Mouse (Mus musculus) B cell, adult 2 months (primary cell): ENCODE measurements around the gene Fastkd5.
"Not testable (repeated sequence)": the region's sequence is repeated elsewhere in the genome, so short reads cannot be mapped to it uniquely, and the experiment has no call there.

Experiments
- DNase-seq, 2 experiments: peaks; one replicate each; pipeline ENCODE4 v3.0.0; 2022

Fastkd5 gene

DNA sequence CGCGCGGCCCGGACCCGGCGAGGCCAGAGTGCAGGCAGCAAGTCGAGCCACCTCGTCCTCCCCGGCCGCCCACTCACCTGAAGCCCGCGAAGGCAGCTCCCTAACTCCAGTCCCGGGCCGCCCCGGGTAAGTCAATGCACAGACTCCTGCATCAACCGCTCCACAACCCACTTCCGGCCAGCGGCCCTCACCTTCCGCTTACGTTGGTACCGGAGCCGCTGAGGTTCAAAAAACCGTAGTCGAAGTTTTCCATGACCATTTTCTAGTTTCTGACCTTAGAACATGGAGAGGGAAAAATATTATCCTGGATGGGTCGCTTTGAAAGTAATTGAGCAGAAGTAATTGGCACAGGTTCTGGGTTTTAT lies at the start of gene Fastkd5, which contains the start of gene Ubox5:
Fastkd5 (minus strand) TSS at position 189 of the 365 bp plus-strand sequence.
Ubox5 (minus strand) TSS at position 200 of the 365 bp plus-strand sequence.
- peak; percentile 88 for DNase-seq

GRCm38 (mm10) chr2:130679154-130679553 lies 49.3 kb upstream of the Fastkd5 start:
- no peak for DNase-seq

DNA sequence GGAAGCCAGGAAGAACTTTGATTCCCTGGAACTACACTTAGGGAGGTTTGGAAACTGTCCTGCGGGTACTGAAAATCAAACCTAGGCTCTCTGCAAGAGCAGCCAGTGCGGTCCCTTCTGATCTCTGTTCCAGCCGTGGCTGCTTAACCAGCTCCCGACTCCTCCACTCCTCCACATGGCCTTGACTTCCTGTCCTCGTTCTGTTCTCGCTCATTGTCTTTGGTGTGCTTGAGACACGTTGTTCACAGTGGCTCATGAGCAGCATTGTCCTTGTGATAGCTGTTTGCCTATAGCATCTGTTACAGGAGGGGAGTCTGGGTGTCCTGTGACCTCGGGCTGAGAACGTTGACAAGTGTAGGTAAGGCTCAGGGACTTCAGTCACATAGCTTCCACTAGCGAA lies 47.4 kb upstream of the Fastkd5 start:
- DNase-seq: no peak

DNA sequence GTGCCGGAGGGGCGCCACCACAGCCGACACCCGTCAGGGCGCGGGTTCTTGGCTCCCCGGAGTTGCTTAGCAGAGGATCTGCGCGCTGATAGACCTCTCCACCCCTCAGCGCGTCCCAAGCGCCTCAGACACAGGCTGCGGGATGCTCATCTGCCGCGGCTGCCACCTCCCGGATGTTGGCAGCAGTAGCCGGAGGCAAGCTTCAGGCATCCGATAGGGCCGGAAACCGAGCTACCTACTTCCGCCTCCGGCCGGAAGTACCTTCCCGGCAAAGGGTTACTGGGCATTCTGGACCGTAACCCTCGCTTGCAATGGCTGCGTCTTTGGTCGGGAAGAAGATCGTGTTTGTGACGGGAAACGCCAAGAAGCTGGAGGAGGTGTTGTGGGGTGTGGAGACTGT lies 37.7 kb upstream of the Fastkd5 start, which contains the start of gene Itpa:
Itpa (plus strand) TSS at position 52 of the 400 bp plus-strand sequence.
- DNase-seq: peak; percentile 85

DNA sequence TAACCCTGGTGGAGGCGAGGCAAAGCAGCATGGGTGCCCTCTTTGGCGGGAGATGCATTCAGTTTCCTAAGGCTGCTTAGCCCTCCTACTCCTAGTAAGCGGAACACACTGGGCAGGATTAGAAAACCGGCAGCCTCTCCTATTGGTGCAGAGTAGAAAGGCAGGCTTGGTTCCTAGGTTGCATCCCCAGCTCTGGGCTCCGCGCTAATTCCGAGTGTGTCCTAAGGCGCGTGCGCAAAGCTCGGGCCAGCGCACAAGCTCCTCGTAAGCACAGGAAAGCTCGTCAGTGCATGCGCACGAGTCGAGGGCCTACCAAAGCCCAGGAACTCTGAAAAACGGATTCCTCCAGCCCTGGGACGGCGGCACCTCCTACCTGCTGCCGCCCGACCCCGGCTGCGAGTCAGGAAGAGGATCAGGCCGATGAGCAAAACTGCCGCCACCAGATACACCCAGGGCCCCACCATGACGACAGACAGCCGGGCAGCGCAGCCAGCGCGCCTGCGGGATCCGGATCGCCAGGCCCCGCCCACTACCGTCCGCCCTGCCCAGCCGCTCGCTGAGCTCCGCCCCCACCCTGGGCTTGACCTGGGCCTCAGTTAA lies 34.4 kb upstream of the Fastkd5 start, which contains the start of gene Ddrgk1:
Ddrgk1 (minus strand) TSS at position 558 of the 600 bp plus-strand sequence.
- DNase-seq: peak; percentile 89 to 91

DNA sequence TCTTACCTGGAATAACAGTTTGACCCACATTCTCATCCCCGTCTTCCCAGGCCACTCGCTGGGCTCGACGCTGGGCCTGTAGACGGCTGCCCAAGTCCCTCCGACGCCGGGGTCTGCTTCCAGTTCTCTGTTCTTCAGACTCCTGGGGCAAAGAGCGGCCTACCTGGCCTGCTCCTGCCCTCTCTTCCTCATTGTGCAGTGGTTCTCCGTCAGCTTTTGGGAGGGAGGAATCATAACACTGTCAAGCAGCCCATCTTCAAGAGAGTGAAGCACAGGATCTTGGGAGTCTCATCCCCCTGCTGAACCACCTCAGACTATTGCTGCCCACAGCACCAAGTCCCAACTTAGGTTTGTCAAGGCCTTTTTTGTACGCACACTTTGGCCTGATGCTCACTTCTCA lies 33.5 kb upstream of the Fastkd5 start:
- no peak for DNase-seq

GRCm38 (mm10) chr2:130658530-130658929 lies 28.7 kb upstream of the Fastkd5 start:
- no peak for DNase-seq

- DNase-seq: no peak
Observed at GRCm38 (mm10) chr2:130657541-130657940, 27.7 kb upstream of the Fastkd5 start.

DNA sequence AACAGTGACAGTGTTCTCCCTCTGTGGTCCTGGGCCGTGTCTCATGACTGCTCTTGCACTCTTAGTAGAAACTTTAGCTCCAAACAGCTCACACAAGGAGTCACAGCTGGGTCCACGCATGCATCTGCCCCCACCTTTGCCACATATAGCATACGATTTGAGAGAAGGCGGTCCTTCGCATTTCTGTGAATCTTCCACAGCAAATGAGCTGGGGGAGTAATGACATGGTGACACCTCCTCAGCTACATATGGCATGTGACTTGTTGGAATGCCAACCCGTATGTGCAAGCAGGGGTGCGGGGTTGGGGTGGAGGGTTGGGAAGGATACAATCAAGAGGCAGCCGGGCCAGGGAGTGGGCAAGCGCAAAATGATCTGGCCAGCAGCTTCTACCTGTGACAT lies 26.7 kb upstream of the Fastkd5 start:
- no peak for DNase-seq

DNA sequence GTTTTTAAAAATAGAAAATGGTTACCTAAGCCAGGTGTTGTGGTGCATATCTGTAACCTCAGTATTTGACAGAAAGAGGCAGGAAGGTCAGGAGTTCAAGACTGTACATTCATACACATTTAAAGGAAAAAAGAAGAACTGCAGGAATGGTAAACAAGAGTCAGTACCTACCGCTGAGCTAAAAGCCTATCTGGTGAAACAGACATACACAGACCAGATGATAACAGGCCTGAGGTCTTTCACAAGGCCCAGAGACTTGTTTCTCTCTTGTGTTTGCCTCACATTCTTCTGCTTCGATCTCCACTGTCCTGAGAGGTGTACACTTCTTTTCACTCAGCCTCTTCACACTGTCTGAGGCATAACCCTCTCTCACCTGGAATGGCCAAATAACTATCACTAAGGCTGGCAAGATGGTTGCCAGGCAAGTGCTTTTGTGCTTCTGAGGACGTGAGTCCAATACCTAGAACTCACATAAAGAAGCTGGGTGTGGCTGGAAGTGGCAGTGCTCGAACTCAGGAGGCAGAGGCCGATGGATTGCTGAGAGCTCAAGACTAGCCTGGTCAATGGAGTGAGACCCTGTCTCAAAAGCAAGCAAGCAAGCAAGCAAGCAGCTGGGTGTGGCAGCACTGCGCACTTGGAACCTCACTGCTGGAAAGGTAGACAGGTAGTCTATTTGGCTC lies 26.0 kb upstream of the Fastkd5 start:
- DNase-seq: no peak

DNA sequence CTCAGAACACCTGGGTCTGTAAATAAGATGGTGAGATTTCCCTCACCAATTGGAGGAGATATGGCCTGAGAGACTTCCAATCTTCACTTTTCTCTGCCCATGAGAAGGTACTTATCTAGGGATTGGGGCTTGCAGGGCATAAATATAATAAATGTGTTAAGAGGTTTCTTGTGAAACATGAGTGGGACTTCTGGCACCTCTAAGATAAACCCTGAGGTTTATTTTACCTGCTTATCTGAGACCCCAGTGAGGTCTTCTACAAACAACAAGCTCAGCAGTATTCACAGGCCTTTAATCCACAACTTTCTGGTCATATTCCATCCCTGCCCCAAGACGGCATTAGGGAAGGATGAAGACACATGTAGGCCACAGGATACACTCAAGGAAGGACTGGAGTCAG lies 23.9 kb upstream of the Fastkd5 start:
- no peak for DNase-seq

DNA sequence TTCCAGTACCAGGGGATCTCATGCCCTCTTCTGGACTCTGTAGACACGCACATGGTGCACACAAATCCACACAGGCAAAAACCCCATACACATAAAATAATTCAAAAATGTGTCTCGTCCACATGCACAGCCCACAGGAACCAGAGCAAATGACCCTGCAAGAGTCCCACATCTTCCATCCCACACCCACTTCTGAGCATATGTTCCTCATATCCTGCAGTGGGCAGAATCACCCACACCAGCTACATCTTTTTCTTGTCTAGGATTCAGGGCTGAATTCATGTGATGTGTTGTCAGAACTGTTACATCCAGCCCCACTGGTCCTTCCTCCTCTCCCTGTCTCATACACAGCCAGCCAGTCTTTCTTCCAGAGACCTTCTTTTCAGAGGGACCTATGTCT lies 23.5 kb upstream of the Fastkd5 start:
- no peak for DNase-seq

DNA sequence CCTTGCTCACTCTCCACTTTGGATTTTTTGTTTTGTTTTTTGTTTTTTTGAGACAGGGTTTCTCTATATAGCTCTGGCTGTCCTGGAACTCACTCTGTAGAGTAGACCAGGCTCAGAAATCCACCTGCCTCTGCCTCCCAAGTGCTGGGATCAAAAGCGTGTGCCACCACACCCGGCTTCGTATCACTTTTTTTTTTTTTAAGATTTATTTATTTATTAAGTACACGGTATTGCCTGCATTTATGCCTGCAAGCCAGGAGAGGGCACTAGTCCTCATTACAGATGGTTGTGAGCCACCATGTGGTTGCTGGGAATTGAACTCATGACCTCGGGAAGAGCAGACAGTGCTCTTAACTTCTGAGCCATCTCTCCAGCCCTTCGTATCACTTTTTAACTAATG lies 19.2 kb upstream of the Fastkd5 start:
- not testable (repeated sequence) for DNase-seq

- no peak for DNase-seq
Observed at GRCm38 (mm10) chr2:130645198-130645597, 15.4 kb upstream of the Fastkd5 start.

- peak; percentile 95 to 96 for DNase-seq
Observed at GRCm38 (mm10) chr2:130642684-130643369, 13.0 kb upstream of the Fastkd5 start, which contains the start of gene Lzts3. Gene Lzts3 (minus strand): TSS chr2:130642803.

DNA sequence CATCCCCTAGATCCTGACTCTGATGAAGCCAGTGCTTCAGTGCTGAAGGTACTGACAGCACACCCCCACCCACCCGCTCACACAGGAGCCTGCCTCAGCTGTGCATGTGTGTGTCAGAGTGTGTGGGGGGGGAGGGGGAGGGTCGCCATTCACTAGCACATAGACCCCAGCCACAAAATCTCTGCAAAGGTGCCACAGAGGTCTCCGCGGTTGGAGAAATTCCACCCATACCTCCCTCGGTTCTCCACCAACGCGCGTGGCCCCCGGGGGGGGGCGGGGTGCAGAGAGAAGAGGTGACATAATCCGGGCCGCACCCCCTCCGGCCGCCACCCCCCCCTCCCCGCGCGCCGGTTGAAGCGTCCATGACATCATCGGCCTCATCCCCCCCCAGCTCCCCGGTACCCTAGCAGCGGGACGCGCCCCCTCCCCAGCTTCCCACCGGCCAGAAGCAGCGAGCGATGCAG lies 12.4 kb upstream of the Fastkd5 start:
- DNase-seq: no peak

DNA sequence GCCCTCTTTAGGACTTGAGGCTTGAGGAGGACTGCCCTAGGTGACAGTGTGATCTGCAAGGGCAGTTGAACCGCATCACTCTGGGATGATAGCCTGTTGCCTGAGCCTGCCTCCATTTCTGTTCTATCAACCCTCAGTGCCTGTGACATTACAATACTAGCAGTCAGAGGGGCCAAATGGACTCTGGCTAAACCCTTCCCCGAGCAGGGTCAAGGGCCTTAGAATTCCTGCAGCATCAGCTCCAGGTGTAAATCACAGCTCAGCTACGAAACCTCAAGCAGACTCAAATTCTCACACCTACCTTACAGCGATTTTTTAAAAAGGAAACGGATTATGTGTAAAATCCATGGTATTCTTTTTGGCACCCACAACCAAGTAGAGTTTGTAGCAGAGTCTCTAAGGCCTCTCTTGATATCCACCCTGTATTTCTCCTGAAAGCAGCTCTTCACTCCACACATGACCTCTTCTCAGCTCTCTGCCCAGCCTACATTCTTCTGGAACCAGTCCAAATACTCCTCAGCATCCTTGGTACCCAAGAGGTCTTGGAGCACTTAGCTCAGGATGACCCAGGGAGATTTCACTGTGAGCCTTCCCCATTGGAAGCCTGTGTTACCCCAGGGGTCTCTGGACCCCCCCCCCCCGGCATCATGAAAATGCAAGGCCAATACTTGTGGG lies 11.7 kb upstream of the Fastkd5 start:
- no peak for DNase-seq

DNA sequence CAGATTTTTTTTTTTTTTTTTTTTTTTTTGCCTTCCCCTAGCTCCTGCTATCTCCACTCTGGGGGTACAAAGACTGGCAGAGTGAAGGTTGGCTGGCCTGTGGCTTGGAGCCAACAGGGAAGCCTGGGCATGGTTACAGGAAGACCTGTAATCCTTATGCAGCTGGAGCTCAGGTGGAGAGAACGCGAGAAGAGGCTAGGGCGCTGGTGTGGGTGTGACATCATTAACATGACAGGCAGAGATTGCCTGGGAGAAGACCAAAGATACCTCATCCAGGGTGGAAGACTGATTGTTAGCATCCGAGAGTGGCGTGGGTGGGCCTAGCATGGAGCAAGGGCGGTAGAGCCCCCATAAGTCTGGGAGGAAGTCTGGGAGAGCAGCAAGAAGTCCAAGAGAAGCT lies 9.4 kb upstream of the Fastkd5 start:
- DNase-seq: no peak

- DNase-seq: no peak
Observed at GRCm38 (mm10) chr2:130638101-130638611, 8.3 kb upstream of the Fastkd5 start.

DNA sequence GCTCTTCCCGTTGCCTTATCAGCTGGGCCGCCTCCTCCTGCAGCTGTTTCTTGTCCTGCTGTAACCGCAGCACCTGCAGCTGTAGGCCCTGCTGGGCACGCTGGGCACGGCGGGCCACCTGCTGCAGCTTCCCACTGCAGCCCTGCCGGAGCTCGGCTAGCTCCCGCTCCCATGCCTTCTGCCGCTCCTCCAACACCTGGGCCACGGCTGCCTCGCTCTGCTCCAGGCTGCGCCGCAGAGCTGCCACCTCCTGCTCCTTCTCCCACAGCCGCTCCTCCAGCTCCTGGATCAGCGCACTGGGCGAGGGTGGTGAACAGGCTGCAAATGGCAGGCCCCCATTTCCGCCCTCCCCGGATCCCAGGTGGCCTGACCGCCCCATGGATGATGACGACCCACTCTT lies 6.0 kb upstream of the Fastkd5 start:
- DNase-seq: peak; percentile 12 to 25

DNA sequence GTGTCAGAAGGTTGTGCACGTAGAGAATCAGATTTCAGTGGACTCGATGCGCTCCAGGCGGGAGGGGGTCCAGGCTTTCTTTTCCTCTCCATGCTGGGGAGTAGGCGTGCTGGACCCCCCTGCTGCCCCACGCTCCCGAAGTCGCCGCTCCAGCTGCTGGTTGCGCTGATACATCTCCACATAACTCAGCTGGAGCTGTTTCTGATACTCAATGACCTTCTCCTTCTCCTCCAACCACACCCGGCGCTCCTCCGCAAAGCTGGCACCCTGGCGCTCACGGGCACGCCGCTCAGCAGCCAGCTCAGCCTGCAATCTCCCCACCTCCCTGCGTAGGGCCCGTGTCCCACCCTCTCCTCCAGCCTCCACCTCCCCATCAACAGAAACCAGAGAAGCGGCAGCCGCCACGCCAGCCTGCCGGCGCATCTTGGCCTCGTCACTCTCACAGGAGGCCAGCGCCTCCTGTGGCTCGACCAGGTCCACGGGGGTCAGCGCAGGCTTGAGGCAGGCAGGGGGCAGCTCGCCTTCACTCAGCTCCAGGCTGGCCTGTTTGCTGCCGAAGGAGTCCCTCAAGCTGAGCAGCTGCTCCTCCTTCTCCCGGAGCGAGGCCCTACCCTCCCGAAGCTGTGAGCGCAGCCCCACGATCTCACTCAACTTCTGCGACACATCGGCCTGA lies 5.0 kb upstream of the Fastkd5 start:
- DNase-seq: peak; percentile 38 to 50

GRCm38 (mm10) chr2:130634006-130634738 lies 4.3 kb upstream of the Fastkd5 start:
- DNase-seq: no peak
